Mouse (Mus musculus) cerebellum, adult 9-10 months (tissue): ENCODE data around the gene Rnf5.
A peak's percentile ranks its signal among the peaks of the same experiment; 100 is the strongest.

Experiments used
- DNase-seq: peaks from one replicate; pipeline ENCODE4 v3.0.0; 2022

Rnf5 gene

GRCm38 (mm10) chr17:34604511-34605237 lies 1.2 kb upstream of the Rnf5 start:
- DNase-seq, result no peak

GRCm38 (mm10) chr17:34604061-34604508 lies 595 bp upstream of the Rnf5 start, which contains the start of gene Agpat1:
Agpat1 (plus strand) TSS chr17:34604262.
- DNase-seq, result peak; percentile 99

DNA sequence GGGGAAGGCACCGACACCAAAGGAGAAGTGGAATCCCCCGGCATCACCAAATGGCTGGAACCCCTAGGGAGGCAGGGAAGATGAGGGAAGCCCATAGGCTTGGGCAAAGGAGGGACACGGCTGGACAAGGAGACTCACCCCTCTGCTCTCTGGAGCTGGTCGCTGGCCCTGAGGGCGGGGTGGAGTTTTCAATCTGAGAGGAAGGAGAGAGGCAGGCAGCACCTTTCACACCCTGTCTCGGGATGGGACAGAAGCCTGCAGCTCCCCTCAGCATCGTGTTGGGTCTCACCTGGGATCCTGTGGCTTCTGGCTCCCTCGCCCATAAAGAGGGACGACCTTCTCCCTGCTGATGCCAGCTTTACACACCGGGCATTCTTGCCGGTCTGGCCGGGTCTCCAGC lies 1.7 kb downstream of the Rnf5 start:
- no peak for DNase-seq

DNA sequence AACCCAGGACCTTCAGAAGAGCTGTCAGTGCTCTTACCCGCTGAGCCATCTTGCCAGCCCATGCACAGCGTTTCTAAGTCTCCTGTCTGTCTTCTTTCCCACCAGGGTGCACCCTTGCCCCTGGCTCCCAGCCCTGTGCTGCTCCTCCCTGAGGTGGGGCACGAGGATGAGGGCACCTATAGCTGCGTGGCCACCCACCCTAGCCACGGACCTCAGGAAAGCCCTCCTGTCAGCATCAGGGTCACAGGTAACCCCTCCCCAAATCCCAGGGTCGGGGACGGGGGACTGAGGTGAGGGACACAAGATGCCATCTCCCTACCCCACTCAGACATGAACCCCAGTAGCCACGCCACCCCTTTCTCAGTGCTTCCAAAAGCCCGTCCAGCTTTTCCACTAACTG lies 3.6 kb downstream of the Rnf5 start:
- DNase-seq, result peak; percentile 44

DNA sequence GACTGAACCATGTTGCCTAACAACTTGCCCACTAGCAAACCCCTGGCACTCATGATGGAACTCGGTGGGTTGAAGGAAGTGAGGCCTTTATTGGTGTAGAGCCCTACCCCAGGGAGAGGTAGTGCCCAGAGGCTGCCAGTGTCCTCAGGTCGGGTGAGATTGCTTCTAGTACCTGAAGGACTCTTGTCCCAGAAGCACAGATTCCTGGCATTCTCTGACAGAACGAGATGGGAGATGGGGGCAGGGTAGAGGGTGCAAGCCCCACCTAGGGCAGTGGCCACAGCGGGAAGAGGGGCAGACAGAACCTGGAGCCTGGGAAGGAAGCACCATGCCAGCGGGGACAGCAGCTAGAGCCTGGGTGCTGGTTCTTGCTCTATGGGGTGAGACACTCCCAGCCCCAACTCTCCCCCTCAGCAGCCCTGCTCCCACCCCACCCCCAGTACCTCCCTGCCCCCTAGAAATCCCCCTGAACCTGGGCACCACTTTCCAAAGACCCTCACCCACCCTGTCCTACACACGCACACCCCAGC lies 5.9 kb downstream of the Rnf5 start, which contains the start of gene Ager:
Gene Ager, plus strand, starts transcription at position 297 of the 530 bp plus-strand sequence.
- peak; percentile 35 for DNase-seq

DNA sequence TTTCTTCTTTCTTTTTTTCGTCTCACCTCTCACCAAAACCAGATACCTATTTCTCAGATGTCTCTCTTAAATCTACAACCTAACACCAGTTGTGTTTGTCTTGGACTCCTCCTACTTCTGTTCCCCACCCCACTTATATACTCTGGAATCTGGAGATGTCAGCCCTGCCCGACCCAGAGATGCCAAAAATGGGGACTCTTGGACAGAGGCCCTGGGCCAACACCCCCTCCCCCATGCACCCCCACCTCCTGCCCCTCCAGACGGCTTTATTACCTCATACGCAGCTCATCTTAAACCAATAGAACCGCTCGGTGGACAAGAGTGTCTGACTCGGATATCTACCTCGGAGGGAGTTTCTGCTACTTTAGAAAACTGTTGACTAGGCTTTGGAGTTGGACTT lies 7.4 kb downstream of the Rnf5 start:
- DNase-seq, result no peak

- peak; percentile 43 for DNase-seq
These were observed 9.6 kb downstream of the Rnf5 start for GRCm38 (mm10) chr17:34593752-34594525.

DNA sequence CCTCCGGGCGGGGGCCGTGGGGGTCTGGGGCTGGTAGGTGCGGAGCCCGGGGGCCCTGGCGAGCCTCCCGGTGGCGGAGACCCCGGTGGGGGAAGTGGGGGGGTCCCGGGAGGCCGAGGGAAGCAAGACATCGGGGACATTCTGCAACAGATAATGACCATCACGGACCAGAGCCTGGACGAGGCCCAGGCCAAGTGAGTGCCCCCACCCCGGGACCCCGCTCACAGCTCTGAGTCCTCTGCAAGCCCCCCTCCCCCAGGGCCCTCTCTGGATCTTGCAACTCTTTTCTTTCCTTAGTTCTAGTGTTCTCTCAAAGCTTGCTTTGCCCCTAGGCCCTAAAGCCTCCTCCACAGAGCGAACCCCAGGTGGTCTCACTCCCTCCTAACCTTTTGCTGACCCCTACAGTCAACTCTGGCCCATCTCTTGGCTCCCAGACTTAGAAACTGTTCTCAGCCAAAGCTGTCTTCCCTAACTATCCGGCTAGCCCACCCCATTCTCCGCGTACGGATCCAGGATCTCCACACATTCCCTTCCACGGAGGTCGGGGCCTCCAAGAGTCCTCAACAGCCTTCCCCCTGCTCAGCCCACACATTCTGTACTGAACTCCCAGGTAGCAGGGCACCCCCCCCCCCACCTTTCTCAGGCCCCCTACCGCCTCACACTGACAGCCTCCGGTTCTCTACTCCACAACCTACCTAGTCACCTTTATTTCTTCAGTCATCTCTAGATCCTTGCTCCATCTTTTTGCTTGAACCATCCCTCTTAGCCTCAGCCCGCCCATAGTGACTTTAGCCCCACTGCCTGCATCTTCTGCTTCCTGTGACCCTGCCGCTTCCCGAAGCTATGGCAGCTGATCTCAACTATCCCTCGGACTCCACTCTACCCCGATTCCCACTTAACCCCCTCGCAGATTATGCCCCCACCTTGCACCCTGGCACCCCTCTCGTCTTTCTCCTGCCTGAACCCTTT lies 10.6 kb downstream of the Rnf5 start:
- DNase-seq, result peak; percentile 77

- peak; percentile 80 for DNase-seq
These were observed 11.5 kb downstream of the Rnf5 start for GRCm38 (mm10) chr17:34591994-34592375.

DNA sequence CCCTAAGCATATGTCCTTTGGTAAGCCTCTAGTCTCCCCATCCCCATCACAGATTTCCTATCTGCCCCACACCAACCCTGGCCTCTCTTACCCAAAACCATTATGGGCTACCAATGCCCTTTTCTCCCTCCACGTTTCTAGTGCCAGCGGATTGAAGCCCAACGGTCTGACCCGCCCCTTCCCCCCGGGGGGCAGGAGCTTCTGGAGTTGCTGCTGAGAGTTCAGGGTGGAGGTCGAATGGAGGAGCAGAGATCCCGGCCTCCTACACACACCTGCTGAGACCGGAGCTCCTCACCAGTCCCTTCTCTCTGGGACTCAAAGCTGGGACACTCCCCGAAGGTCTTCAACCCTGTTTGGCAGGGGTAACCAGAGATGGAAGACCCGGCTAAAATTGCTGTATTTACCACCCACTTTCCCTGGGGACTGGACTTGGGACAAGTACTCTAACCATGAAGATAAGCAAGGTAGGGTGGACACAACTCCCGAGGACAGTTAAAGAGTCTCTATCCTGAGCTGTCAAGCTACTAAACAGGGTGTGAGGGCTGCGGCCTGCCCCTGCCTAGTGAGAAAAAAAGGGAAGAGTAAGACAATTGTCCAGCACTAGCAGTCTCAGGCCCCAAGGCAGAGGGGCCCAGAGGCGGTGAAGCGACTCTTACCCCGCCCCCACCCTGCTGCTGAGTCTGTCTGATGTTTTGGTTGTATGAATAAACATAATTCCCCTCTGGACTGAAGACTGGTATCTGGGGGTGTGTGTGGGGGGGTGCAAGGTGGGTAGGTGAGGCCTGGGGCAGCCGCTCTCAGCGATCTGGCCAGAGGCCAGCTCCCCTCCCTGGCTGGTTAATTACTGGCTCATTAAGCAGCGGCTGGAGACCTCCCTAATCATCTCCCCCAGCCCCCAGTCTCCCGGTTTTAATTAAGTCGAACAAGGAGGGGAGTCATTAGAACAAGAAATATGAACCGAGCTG lies 12.2 kb downstream of the Rnf5 start, which contains the start of gene Pbx2:
Gene Pbx2, plus strand, starts transcription at position 238 of the 965 bp plus-strand sequence.
- DNase-seq, result peak; percentile 78

- peak; percentile 60 for DNase-seq
These were observed 13.1 kb downstream of the Rnf5 start for GRCm38 (mm10) chr17:34590154-34590987.

DNA sequence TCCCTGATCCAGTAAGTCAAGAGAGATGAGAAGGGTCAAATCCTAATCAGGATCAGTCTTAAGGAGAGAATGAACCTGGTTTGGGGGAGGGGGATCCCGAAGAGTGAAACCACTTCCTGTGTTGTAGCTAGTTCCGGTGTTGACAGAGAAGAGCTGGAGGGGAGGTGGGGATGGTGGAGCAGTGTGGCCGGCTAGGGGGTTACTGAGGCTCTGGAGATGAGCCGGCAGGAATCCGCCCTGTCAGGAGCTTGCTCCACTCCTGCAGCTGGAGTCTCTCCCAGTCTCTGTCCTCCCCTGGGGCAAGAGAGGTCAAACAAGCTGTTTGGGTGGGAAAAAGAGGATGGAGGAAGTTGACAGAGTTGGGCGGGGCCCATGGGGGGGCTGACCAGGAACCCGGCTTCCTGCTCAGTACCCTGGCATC lies 13.8 kb downstream of the Rnf5 start, which contains the start of gene Gpsm3:
Gene Gpsm3, plus strand, starts transcription at position 126 of the 421 bp plus-strand sequence.
- DNase-seq, result peak; percentile 58

GRCm38 (mm10) chr17:34589206-34589605 lies 14.3 kb downstream of the Rnf5 start:
- DNase-seq, result peak; percentile 33

DNA sequence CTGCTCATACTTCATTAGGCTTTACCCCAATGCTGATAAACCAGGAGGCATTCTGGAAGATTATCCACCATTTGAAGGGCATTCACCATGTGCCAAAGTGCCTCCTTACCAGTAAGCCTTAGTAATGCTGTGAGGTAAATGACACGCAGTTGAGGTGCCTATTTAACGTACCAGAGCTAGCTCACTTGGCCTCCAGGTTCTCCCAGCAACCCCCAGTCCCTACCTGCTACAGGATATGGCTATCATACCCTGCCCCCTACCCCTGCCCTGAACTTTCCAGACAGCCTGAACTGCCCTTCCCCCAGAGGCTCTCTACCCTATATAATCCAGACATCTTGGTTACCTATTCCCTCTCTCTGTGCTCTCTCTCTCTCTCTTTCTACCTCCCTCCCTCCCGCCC lies 14.7 kb downstream of the Rnf5 start:
- DNase-seq, result peak; percentile 48

DNA sequence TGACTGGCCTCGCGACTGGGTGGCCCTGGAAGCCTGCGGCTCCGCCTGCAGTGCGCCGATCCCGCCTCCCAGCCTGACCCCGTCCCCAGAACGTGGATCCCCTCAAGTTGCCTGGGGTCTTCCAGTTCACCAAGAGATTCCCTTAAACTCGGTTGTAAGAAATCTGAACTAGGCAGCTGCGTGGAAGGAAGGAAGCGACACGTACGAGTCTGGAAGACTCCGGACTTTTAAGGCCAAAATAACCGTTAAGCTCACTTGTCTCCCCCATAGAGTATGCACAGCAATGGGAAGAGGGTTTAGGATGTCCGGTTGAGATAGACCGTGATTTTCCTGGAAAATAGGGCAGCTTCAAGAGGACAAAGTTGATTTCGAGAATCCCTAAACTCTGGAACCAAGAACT lies 15.7 kb downstream of the Rnf5 start:
- no peak for DNase-seq

DNA sequence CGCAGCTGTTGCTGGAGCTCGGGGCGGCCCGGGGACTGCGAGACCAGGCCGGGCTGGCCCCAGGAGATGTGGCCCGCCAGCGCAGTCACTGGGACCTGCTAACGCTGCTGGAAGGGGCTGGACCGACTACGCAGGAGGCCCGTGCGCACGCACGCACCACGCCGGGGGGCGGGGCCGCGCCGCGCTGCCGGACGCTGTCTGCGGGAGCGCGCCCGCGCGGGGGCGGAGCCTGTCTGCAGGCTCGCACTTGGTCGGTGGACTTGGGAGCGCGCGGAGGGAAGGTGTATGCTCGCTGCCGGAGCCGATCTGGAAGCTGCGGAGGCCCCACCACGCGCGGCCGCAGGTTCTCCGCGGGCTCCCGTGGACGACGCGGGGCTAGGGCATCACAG lies 16.1 kb downstream of the Rnf5 start:
- DNase-seq, result peak; percentile 97

GRCm38 (mm10) chr17:34586796-34587422 lies 16.6 kb downstream of the Rnf5 start:
- peak; percentile 91 for DNase-seq

GRCm38 (mm10) chr17:34585877-34586771 lies 17.4 kb downstream of the Rnf5 start:
- DNase-seq, result peak; percentile 65

- DNase-seq, result no peak
These were observed 18.4 kb downstream of the Rnf5 start for GRCm38 (mm10) chr17:34585121-34585520.
